Mouse (Mus musculus) cortical plate, adult 2 months (tissue): ENCODE measurements around the gene D10Jhu81e. TPM values are rescaled to one million over a fixed set of nuclear protein-coding genes. Genes with fewer than 3 reads are reported as not detected.

Experiments
- H3K27ac ChIP-seq: fragments of 200-500 bp; 2 replicates; pipeline ENCODE4 v1.5.1; 2012; ENCODE audit warnings: low read length, control low read depth, inconsistent platforms; ENCODE audit not compliant: insufficient read depth
- H3K4me1 ChIP-seq: fragments of 200-500 bp; 2 replicates; pipeline ENCODE4 v1.6.1; 2011; ENCODE audit warnings: low read length; ENCODE audit not compliant: control insufficient read depth, insufficient read depth
- H3K4me3 ChIP-seq: fragments of 200-500 bp; 2 replicates; pipeline ENCODE4 v1.5.1; 2011; ENCODE audit warnings: mild to moderate bottlenecking, low read length, control low read depth; ENCODE audit not compliant: insufficient read depth
- CTCF ChIP-seq: fragments of 200-500 bp; IDR thresholded peaks from 2 replicates; pipeline ENCODE4 v1.5.1; 2011; ENCODE audit warnings: mild to moderate bottlenecking, control low read depth, low read length; ENCODE audit not compliant: insufficient read depth; ENCODE audit errors: extremely low read depth
- POLR2A ChIP-seq: fragments of 200-500 bp; IDR thresholded peaks from 2 replicates; pipeline ENCODE4 v1.6.1; 2011; ENCODE audit warnings: mild to moderate bottlenecking, low read length, control low read depth; ENCODE audit not compliant: insufficient read depth; ENCODE audit errors: extremely low read depth
- polyA plus RNA-seq: library from polyadenylated mRNA; depleted of rRNA; stranded (reverse); fragments of >200 nt; gene quantifications from 2 replicates; pipeline ENCODE4 v1.2.3, GENCODE M21; 2012

D10Jhu81e gene
- polyA plus RNA-seq, 1 experiment = 128 TPM

DNA sequence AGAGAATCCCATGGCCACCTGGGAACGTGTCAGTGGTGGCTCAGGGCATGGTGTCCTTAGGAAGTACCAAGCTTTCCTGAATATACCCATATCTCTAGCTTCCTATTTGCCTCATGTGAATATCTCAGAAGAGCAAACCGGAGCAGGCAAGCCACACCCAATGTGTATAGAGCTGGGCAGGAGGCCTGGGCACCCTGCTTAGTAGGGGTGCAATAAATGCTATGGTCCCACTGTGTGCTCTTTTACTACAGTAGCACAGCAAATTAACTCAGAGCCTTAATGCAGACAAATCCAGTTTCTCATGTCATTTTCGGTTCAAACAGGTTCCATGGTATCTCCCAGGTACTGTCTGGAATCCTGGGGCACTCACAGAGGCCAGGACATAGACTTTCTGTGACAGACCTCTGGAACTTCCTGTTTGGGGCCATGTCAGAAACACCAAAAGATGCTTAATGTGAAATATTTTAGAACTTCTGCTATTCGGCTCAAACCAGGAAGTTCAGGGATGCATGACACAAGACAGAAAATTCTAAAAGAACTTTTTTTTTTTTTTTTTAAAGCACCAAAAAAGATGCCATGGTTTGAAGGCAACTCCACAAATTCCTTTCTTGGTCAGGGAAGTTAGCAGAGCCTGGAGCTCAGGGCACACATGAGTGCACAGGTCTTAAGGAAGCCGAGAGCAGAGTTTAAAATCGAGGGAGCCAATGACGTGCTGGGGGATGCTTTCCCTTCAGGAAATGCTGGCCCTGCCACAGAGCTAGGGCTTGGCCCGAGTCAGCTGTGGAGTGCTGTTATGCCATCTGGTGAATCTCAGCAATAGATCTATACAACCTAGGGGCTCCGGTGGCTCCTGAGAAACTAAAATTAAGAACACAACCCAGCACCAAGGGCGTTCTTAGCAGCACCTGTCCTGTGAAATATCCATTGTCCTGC is 20.5 kb downstream of the D10Jhu81e start:
- no peak for TF ChIP-seq POLR2A
- TF ChIP-seq CTCF = no peak
- H3K4me3 ChIP-seq = no peak overlapping the region
- H3K4me1 ChIP-seq = peaks cover 2% of the 10 kb centered on the region; the same call in 1 of the 2 replicates
- no peak overlapping the region for H3K27ac ChIP-seq

DNA sequence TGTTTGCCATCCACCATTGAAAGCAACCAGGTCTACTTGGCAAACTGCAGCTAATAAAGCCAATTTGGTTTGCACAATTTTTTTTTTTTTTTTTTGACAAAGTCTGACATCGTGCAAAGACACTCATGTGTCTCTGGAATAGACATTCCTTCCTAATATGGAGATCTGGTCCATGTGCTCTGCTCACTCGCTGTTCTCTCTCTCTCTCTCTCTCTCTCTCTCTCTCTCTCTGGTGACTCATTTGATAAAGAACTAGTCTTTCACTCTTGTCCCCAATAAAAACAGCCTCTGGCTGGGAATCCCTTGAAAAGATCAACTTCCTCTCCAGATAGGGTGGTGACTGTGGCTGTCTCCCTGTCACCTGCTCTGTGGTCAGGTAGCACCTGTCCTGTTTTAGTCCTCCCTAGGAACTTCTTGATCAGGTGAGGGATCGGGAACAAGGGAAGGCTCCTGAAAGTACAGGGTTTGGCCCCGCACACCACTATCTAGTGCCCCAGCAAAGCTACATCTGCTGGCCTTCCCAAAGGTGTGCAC is 21.6 kb downstream of the D10Jhu81e start:
- peaks cover 3% of the 10 kb centered on the region for H3K4me1 ChIP-seq
- no peak overlapping the region for H3K4me3 ChIP-seq
- TF ChIP-seq CTCF (no peak), POLR2A (no peak)
- H3K27ac ChIP-seq = no peak overlapping the region

DNA sequence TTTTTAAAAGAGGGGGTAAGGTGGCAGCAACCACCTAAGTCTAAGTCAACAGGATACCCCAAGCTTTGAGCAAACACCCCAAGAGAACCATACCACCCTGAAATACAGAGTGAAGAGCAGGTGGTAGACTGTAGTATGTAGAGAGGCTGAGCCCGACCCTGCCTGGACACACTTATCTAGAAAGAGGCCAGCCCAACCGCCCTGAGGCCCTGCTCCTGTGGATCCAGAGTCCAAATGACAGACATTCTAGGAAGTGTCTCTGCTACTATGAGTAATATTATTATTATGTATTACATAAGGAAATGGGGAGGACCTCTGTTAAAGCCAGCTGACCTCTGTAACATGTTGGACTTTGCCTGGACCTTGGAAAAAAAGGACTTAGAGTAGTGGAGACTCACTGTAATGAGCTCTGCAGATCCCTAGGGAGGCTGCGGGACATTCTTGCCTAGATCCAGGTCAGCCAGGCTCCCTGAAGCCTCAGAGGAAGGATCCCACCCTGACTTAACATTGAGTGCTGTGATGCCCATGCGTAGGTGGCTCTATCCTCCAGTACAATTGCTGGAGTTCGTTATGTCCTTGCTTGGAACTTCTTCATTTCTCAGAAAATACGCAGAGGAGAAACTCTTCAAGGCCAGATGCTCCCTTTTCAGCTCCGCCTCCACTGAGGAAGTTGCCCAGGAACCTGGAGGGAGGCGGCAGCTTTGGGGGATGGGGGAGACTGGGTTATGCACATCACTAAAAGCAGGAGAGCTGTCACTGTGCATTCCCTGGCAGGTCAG is 25.7 kb downstream of the D10Jhu81e start:
- Histone ChIP-seq H3K4me3 (no peak overlapping the region), H3K27ac (no peak overlapping the region)

DNA sequence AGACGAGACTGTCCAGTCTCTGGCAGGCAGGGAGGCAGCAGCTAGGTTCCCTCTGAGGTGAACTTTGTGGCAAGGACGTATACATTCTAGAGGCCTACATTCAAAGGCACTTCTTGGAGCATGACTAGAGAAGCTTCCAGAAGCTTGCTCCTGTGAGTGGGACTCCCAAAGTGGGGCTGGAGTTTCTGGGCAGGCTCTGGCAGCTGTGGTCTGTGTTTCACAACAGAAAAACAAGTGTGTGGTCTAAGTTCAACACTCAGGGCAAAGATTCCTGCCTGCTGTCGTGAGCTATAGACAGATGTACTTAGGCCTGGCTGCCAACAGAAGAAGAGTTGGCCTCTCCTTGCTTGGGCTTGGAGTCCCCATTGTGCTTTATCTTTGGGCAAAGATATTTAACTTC is 28.7 kb downstream of the D10Jhu81e start:
- Histone ChIP-seq H3K27ac (no peak overlapping the region), H3K4me3 (no peak overlapping the region), H3K4me1 (peaks cover 7% of the 10 kb centered on the region)
- TF ChIP-seq CTCF (no peak), POLR2A (no peak)

More for the DNA sequence above, 25.7 kb downstream of the D10Jhu81e start:
- peaks cover 5% of the 10 kb centered on the region for H3K4me1 ChIP-seq
- TF ChIP-seq POLR2A = no peak
- TF ChIP-seq CTCF = no peak

DNA sequence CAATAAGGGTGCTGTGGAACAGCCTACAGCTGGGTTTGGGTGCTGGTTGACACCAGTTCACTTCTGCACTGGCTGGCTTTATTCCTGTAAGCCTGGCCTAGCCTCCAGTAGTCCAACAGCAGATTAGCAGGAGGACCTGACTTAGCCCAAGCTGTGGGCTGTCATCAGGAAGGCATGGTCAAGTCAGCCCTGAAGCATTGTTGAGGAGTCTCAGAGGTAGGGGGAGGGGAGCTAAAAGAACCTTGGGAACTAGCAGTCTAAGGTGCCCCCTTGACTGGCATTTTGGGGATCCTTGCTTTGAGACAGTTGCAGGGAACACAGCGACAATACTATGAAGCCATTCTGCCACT is 29.4 kb downstream of the D10Jhu81e start:
- TF ChIP-seq POLR2A (no peak), CTCF (no peak)
- Histone ChIP-seq H3K4me1 (peaks cover 7% of the 10 kb centered on the region), H3K27ac (no peak overlapping the region), H3K4me3 (no peak overlapping the region)

DNA sequence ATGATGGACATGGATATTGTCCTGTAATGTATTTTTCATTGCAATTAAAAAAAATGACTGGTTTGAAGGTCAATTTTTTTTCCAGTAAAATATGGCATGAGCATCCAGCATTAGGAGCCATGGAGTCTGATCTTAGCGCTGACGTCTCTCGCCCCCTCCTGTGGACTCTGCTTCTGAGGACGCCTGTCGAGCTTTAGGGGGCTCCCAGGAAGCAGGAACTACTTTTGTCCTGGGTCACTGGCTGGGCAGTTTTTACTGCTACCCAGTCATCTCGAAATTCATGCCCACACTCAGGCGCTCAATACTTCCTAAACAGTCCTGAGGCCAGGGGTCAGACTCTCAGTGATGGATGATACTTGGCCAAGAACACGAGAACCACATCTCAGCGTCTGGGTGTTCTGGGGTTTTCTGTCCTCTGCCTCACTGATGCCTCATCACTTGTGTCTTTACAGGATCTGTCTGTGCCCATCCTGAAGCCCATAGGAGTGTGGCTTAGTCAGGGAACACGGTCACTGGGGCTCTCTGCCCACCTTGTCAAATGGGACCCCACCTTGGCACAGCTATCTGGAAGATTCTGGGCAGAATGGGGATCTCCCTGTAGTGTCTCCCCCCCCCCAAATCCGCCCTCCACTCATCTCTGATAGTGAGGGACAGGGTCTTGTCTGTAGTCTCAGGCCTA is 29.9 kb downstream of the D10Jhu81e start:
- peaks cover 6% of the 10 kb centered on the region for H3K4me1 ChIP-seq
- no peak overlapping the region for H3K4me3 ChIP-seq
- H3K27ac ChIP-seq = no peak overlapping the region
- TF ChIP-seq POLR2A (no peak), CTCF (no peak)

DNA sequence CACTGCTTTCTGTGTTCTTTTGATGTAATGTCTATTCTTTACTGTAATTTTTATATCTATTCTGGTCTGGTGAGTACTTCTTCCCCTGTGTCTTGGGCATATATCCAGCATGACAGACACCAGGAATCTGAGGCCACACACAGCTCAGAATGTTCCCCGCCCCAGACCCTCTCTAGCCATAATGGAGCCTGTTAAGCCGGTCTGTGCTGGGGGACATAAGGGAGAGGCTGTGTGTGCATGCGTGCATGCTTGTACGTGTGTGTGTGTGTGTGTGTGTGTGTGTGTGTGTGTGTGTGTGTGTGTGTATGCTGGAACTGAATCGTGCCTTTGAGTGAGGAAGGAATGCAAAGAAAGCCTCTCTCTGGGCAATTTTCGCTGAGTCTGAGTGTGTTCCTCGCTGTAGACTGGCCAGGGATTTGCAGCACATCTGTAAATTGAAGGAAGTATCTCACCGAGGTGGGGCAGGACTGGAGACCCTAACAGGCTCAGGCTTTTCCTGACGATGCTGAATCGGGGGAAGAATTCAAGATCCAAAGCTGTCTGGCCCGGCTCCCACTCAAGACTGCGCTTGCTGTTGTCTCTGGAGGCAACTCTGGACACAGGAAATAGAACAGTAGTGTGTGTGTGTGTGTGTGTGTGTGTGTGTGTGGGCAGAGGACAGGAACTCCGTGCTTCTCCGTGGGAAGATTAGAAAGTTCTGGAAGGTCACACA is 30.6 kb downstream of the D10Jhu81e start:
- peaks cover 4% of the 10 kb centered on the region for H3K4me1 ChIP-seq
- no peak overlapping the region for H3K4me3 ChIP-seq
- TF ChIP-seq POLR2A = no peak
- TF ChIP-seq CTCF = no peak
- H3K27ac ChIP-seq = no peak overlapping the region

DNA sequence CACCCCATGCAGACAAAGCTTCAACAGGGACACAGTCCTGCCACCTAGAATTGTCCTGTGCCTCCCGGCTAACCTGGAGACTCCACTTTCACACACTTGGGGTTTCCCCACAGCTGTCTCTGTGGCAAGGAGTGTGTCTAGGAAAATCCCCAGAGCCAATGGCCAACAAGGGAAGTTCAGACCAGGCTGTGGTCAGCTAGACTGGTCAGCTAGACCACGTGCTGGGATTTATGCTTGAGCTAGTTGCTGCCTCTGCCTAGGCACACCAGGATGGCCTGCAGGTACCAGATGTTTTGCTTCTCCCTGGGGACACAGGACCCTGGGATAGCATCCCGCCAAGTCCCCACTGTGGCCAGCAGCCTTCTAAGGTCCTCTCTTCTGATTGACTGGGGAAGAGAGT is 32.4 kb downstream of the D10Jhu81e start:
- H3K27ac ChIP-seq = no peak overlapping the region
- TF ChIP-seq CTCF = no peak
- TF ChIP-seq POLR2A = no peak
- H3K4me1 ChIP-seq = peaks cover 3% of the 10 kb centered on the region
- no peak overlapping the region for H3K4me3 ChIP-seq
